Mouse (Mus musculus) liver, adult 2 months (tissue): ENCODE measurements at regions not wholly inside any gene's neighbourhood (a gene's known extent, or its start where the extent isn't known, plus 50 kb on each side); places are given as distances from the start of the nearest gene placed in this dataset.

Experiments used
- DNase-seq: peaks from one replicate; pipeline ENCODE4 v3.0.0-alpha.2; 2011; ENCODE audit warnings: low read depth, low spot score; ENCODE audit errors: extremely low read depth
- H3K27ac ChIP-seq: fragments of 200-500 bp; replicated peaks from 2 replicates; pipeline ENCODE4 v1.5.1; 2012; ENCODE audit warnings: low read depth, mild to moderate bottlenecking, control low read depth, inconsistent platforms, low read length; ENCODE audit not compliant: insufficient read depth
- H3K27me3 ChIP-seq: fragments of 200-500 bp; 2 replicates; pipeline ENCODE4 v1.6.1; 2012; ENCODE audit warnings: mild to moderate bottlenecking, moderate library complexity, low read length, inconsistent platforms; ENCODE audit not compliant: control insufficient read depth, insufficient read depth
- H3K36me3 ChIP-seq: fragments of 200-500 bp; 2 replicates; pipeline ENCODE4 v1.6.1; 2012; ENCODE audit warnings: low read length, inconsistent platforms; ENCODE audit not compliant: control insufficient read depth, insufficient read depth
- H3K4me1 ChIP-seq: fragments of 200-500 bp; 2 replicates; pipeline ENCODE4 v1.6.1; 2011; ENCODE audit warnings: low read length; ENCODE audit not compliant: control insufficient read depth, insufficient read depth
- H3K4me3 ChIP-seq: fragments of 200-500 bp; 2 replicates; pipeline ENCODE4 v1.5.1; 2011; ENCODE audit warnings: low read depth, mild to moderate bottlenecking, control low read depth, low read length, moderate library complexity; ENCODE audit not compliant: insufficient read depth
- H3K79me2 ChIP-seq: fragments of 200-500 bp; 2 replicates; pipeline ENCODE4 v1.6.1; 2012; ENCODE audit warnings: inconsistent platforms, mild to moderate bottlenecking, low read length, moderate library complexity; ENCODE audit not compliant: control insufficient read depth, insufficient read depth
- H3K9ac ChIP-seq: fragments of 200-500 bp; 2 replicates; pipeline ENCODE4 v1.6.1; 2012; ENCODE audit warnings: low read depth, mild to moderate bottlenecking, control low read depth, inconsistent platforms, low read length
- CTCF ChIP-seq: fragments of 200-500 bp; IDR thresholded peaks from 2 replicates; pipeline ENCODE4 v1.5.1; 2011; ENCODE audit warnings: low read depth, low read length, control low read depth
- POLR2A ChIP-seq: fragments of 200-500 bp; IDR thresholded peaks from 2 replicates; pipeline ENCODE4 v1.6.1; 2011; ENCODE audit warnings: low read length, control low read depth; ENCODE audit not compliant: insufficient read depth; ENCODE audit errors: extremely low read depth
- WGBS: fragments of 180-500 bp; shearing (Covaris S2); methylation state at CpG from one replicate; pipeline ENCODE4 v1.1.7; 2018; 5-methylcytosine and 5-hydroxymethylcytosine counted together

- no peak overlapping the region for H3K9ac ChIP-seq
- no peaks in the 10 kb centered on the region for H3K79me2 ChIP-seq
- no peaks in the 10 kb centered on the region for H3K27me3 ChIP-seq
- WGBS = 56% methylated on average over 3 of the region's 3 CpGs
- H3K27ac ChIP-seq = no peak overlapping the region
- TF ChIP-seq CTCF (no peak), POLR2A (no peak)
- H3K4me1 ChIP-seq = no peaks in the 10 kb centered on the region
- H3K4me3 ChIP-seq = no peak overlapping the region
- H3K36me3 ChIP-seq = no peaks in the 10 kb centered on the region
- no peak for DNase-seq
Measured at GRCm38 (mm10) chr9:46739341-46739740, 259.2 kb upstream of the Gm4791 start.

GRCm38 (mm10) chr9:46738634-46739033 is 259.9 kb upstream of the Gm4791 start:
- Histone ChIP-seq H3K4me3 (no peak overlapping the region), H3K27me3 (no peaks in the 10 kb centered on the region), H3K79me2 (no peaks in the 10 kb centered on the region), H3K4me1 (no peaks in the 10 kb centered on the region), H3K9ac (no peak overlapping the region), H3K27ac (no peak overlapping the region), H3K36me3 (no peaks in the 10 kb centered on the region)
- 70% methylated on average over 3 of the region's 3 CpGs for WGBS
- no peak for DNase-seq
- TF ChIP-seq CTCF (no peak), POLR2A (no peak)

GRCm38 (mm10) chr9:46738056-46738455 is 260.5 kb upstream of the Gm4791 start:
- Histone ChIP-seq H3K9ac (no peak overlapping the region), H3K27ac (no peak overlapping the region), H3K27me3 (no peaks in the 10 kb centered on the region), H3K4me3 (no peak overlapping the region), H3K79me2 (no peaks in the 10 kb centered on the region), H3K36me3 (no peaks in the 10 kb centered on the region), H3K4me1 (no peaks in the 10 kb centered on the region)
- no peak for TF ChIP-seq CTCF
- no peak for TF ChIP-seq POLR2A
- no peak for DNase-seq
- 53% methylated on average over 4 of the region's 4 CpGs for WGBS

DNA sequence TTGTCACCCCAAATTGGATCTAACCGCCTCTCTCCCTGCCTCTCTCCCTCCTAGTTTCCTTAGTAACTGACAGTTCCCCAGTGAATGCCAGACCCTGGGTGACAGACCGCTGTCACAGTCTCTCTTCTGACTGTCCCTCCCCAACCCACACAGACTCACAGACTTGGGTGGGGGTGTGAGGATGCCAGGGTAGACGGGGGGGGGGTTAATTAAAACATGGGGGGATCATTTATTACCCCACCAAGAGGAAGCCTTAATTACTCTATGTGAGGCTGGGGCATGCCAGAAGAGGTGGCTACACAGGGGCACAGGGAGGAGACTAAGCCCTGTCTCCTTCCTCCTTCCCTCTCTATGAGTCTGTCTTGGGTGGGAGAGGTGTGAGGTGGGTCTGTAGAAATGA is 261.1 kb upstream of the Gm4791 start:
- Histone ChIP-seq H3K27ac (no peak overlapping the region), H3K27me3 (no peaks in the 10 kb centered on the region), H3K9ac (no peak overlapping the region), H3K4me3 (no peak overlapping the region), H3K79me2 (no peaks in the 10 kb centered on the region), H3K36me3 (no peaks in the 10 kb centered on the region), H3K4me1 (no peaks in the 10 kb centered on the region)
- TF ChIP-seq CTCF (no peak), POLR2A (no peak)
- no peak for DNase-seq
- 42% methylated on average over 3 of the region's 3 CpGs for WGBS

- no peak for TF ChIP-seq CTCF
- TF ChIP-seq POLR2A = no peak
- no peak overlapping the region for H3K4me3 ChIP-seq
- no peaks in the 10 kb centered on the region for H3K79me2 ChIP-seq
- H3K4me1 ChIP-seq = no peaks in the 10 kb centered on the region
- no peaks in the 10 kb centered on the region for H3K36me3 ChIP-seq
- no peak overlapping the region for H3K9ac ChIP-seq
- H3K27ac ChIP-seq = no peak overlapping the region
- H3K27me3 ChIP-seq = no peaks in the 10 kb centered on the region
- no peak for DNase-seq
Measured at GRCm38 (mm10) chr9:46736232-46736631, 262.3 kb upstream of the Gm4791 start.

- H3K79me2 ChIP-seq = no peaks in the 10 kb centered on the region
- TF ChIP-seq CTCF (peak; percentile 90), POLR2A (no peak)
- no peaks in the 10 kb centered on the region for H3K36me3 ChIP-seq
- DNase-seq = peak; percentile 58
- no peak overlapping the region for H3K9ac ChIP-seq
- no peak overlapping the region for H3K4me3 ChIP-seq
- no peaks in the 10 kb centered on the region for H3K27me3 ChIP-seq
- no peaks in the 10 kb centered on the region for H3K4me1 ChIP-seq
- no peak overlapping the region for H3K27ac ChIP-seq
- WGBS = 4% methylated on average over 4 of the region's 4 CpGs
Measured at GRCm38 (mm10) chr9:46735664-46736067, 262.9 kb upstream of the Gm4791 start.
